Mouse (Mus musculus) ovary, postnatal 36 days (tissue): ENCODE results near the gene Sdc4.

Experiments
- DNase-seq: peaks from one replicate; pipeline ENCODE4 v3.0.0; 2022; ENCODE audit warnings: low spot score, mixed read lengths

Sdc4 gene

GRCm38 (mm10) chr2:164443460-164444000 lies at the start of gene Sdc4:
TSS of gene Sdc4 (minus strand) at chr2:164443887.
- DNase-seq = no peak

GRCm38 (mm10) chr2:164487812-164488211 lies 44.1 kb upstream of the Sdc4 start:
- no peak for DNase-seq

- no peak for DNase-seq
Measured at GRCm38 (mm10) chr2:164487115-164487527, 43.4 kb upstream of the Sdc4 start.

GRCm38 (mm10) chr2:164486258-164487114 lies 42.8 kb upstream of the Sdc4 start:
- peak; percentile 69 for DNase-seq

GRCm38 (mm10) chr2:164485681-164486257 lies 42.1 kb upstream of the Sdc4 start, which contains the start of gene Dbndd2:
TSS of gene Dbndd2 (plus strand) at chr2:164486106.
- peak; percentile 53 for DNase-seq

- DNase-seq = no peak
Measured at GRCm38 (mm10) chr2:164473624-164474023, 29.9 kb upstream of the Sdc4 start, which contains the start of gene Trp53tg5. TSS of gene Trp53tg5 (minus strand) at chr2:164473724.

GRCm38 (mm10) chr2:164470254-164470653 lies 26.6 kb upstream of the Sdc4 start:
- DNase-seq = no peak

GRCm38 (mm10) chr2:164466787-164467186 lies 23.1 kb upstream of the Sdc4 start:
- no peak for DNase-seq

GRCm38 (mm10) chr2:164465161-164465560 lies 21.5 kb upstream of the Sdc4 start:
- DNase-seq = no peak

- DNase-seq = peak; percentile 95
Measured at GRCm38 (mm10) chr2:164460745-164461551, 17.3 kb upstream of the Sdc4 start, which contains the start of gene Gm20458. TSS of gene Gm20458 (plus strand) at chr2:164460967.

GRCm38 (mm10) chr2:164458535-164458934 lies 14.8 kb upstream of the Sdc4 start:
- no peak for DNase-seq

- DNase-seq = no peak
Measured at GRCm38 (mm10) chr2:164457942-164458341, 14.3 kb upstream of the Sdc4 start.

- no peak for DNase-seq
Measured at GRCm38 (mm10) chr2:164456864-164457300, 13.2 kb upstream of the Sdc4 start, which contains the start of gene Sys1. TSS of gene Sys1 (plus strand) at chr2:164456964.

GRCm38 (mm10) chr2:164456413-164456812 lies 12.7 kb upstream of the Sdc4 start:
- no peak for DNase-seq

- DNase-seq = peak; percentile 30
Measured at GRCm38 (mm10) chr2:164455421-164456190, 11.9 kb upstream of the Sdc4 start.

GRCm38 (mm10) chr2:164454846-164455245 lies 11.2 kb upstream of the Sdc4 start:
- peak; percentile 68 for DNase-seq

GRCm38 (mm10) chr2:164453887-164454500 lies 10.3 kb upstream of the Sdc4 start:
- DNase-seq = no peak

- DNase-seq = no peak
Measured at GRCm38 (mm10) chr2:164453047-164453757, 9.5 kb upstream of the Sdc4 start.

- no peak for DNase-seq
Measured at GRCm38 (mm10) chr2:164452000-164452676, 8.5 kb upstream of the Sdc4 start.
